Mouse (Mus musculus): ENCODE measurements around the gene Tomt. TPM values are rescaled to one million over a fixed set of nuclear protein-coding genes. Genes with fewer than 3 reads are reported as not detected.
"Not testable (repeated sequence)": the region's sequence is repeated elsewhere in the genome, so short reads cannot be mapped to it uniquely, and the experiment has no call there.

Gene Tomt
- polyA plus RNA-seq, 1 experiment from 2014 or later, result 0.23 TPM

- Histone ChIP-seq H3K27ac (peak overlapping the region; percentile 89), H3K4me1 (peaks cover 9% of the 10 kb centered on the region; the same call in 1 of the 2 replicates), H3K4me3 (peak overlapping the region; percentile 75), H3K36me3 (no peaks in the 10 kb centered on the region), H3K9ac (peak overlapping the region; percentile 65), H3K4me2 (peak overlapping the region; percentile 61), H3K27me3 (no peaks in the 10 kb centered on the region), H3K9me3 (no peaks in the 10 kb centered on the region)
- WGBS, result 4% methylated on average over 15 of the region's 15 CpGs
- 0 out of 2 replicates have a peak, but pooled peaks have one; percentile 4 for ATAC-seq (ENCODE audit: insufficient number of reproducible peaks, low FRiP score, low TSS enrichment, low read depth)
Observed at GRCm38 (mm10) chr7:101933300-101933699, 27.1 kb upstream of the Tomt start.

GRCm38 (mm10) chr7:101932551-101932950, 26.4 kb upstream of the Tomt start:
- Histone ChIP-seq H3K9me3 (no peaks in the 10 kb centered on the region), H3K9ac (no peak overlapping the region), H3K4me3 (peak overlapping the region; percentile 75; the same call in 1 of the 2 replicates), H3K27me3 (no peaks in the 10 kb centered on the region), H3K27ac (no peak overlapping the region), H3K4me2 (peak overlapping the region; percentile 61; the same call in 1 of the 2 replicates), H3K4me1 (peaks cover 9% of the 10 kb centered on the region; the same call in 1 of the 2 replicates), H3K36me3 (no peaks in the 10 kb centered on the region)
- WGBS, result 82% methylated on average over 1 of the region's 1 CpGs
- ATAC-seq (ENCODE audit: insufficient number of reproducible peaks, low FRiP score, low TSS enrichment, low read depth), result no peak

- WGBS, result 85% methylated on average over 3 of the region's 3 CpGs
- no peak overlapping the region for H3K4me2 ChIP-seq
- peaks cover 5% of the 10 kb centered on the region; the same call in 1 of the 2 replicates for H3K4me1 ChIP-seq
- H3K27me3 ChIP-seq, result no peaks in the 10 kb centered on the region
- H3K4me3 ChIP-seq, result no peak overlapping the region
- H3K9ac ChIP-seq, result no peak overlapping the region
- H3K27ac ChIP-seq, result no peak overlapping the region
- ATAC-seq (ENCODE audit: insufficient number of reproducible peaks, low FRiP score, low TSS enrichment, low read depth), result no peak
- no peaks in the 10 kb centered on the region for H3K36me3 ChIP-seq
- no peaks in the 10 kb centered on the region for H3K9me3 ChIP-seq
Observed at GRCm38 (mm10) chr7:101928093-101928492, 21.9 kb upstream of the Tomt start.

DNA sequence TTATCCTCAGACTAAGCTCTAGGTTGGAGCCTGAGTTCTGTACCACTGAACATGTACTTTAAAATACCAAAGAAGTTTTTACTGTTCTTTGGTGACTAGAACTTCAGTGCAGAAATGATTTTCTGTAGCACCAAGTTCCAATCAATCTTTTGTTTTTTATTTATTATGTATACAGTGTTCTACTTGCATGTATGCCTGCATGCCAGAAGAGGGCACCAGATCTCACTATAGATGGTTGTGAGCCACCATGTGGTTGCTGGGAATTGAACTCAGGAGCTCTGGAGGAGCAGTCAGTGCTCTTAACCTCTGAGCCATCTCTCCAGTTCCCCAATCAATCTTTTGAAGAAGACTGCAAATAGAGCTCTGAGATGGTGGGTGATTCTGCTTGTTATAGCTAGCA, 19.7 kb upstream of the Tomt start:
- not testable (repeated sequence) for H3K4me3 ChIP-seq; H3K9me3 ChIP-seq; H3K4me1 ChIP-seq; ATAC-seq (ENCODE audit: insufficient number of reproducible peaks, low FRiP score, low TSS enrichment, low read depth); H3K9ac ChIP-seq; H3K27me3 ChIP-seq; H3K4me2 ChIP-seq; H3K36me3 ChIP-seq; H3K27ac ChIP-seq

DNA sequence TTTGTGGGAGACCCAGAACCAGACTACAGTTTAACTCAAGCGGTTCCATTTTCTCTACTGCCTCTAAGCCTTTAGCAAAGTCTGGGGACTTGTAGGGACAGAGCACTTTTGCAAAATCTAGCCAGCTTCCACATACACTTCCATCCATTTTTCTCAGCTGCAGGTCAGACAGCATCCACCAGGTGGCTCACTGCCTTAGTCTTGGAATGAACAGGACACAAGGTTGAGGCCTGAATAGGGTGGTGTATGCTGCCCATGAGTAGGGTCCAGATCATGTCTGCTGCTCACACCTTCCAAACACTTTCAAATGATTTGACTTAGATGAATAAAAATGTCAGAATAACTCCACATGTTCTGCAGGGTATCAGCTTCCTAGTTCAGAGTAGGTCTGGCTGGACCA, 11.9 kb upstream of the Tomt start:
- Histone ChIP-seq H3K36me3 (peaks cover 20% of the 10 kb centered on the region), H3K9ac (no peak overlapping the region), H3K4me1 (no peaks in the 10 kb centered on the region), H3K9me3 (no peaks in the 10 kb centered on the region), H3K27me3 (no peaks in the 10 kb centered on the region), H3K4me2 (no peak overlapping the region), H3K27ac (no peak overlapping the region), H3K4me3 (no peak overlapping the region)
- peak; percentile 58; the same call in 1 of the 2 replicates for ATAC-seq (ENCODE audit: insufficient number of reproducible peaks, low FRiP score, low TSS enrichment, low read depth)
- 31% methylated on average over 1 of the region's 1 CpGs for WGBS

- peaks cover 60% of the 10 kb centered on the region for H3K36me3 ChIP-seq
- no peak overlapping the region for H3K9ac ChIP-seq
Observed at GRCm38 (mm10) chr7:101911982-101912381, 5.8 kb upstream of the Tomt start.

GRCm38 (mm10) chr7:101910138-101910537, 4.0 kb upstream of the Tomt start:
- Histone ChIP-seq H3K4me3 (no peak overlapping the region), H3K27ac (no peak overlapping the region), H3K9me3 (no peaks in the 10 kb centered on the region), H3K27me3 (no peaks in the 10 kb centered on the region), H3K4me1 (peaks cover 22% of the 10 kb centered on the region), H3K4me2 (no peak overlapping the region), H3K36me3 (peaks cover 60% of the 10 kb centered on the region), H3K9ac (no peak overlapping the region)
- no peak for ATAC-seq (ENCODE audit: insufficient number of reproducible peaks, low FRiP score, low TSS enrichment, low read depth)
- 72% methylated on average over 4 of the region's 4 CpGs for WGBS

More at GRCm38 (mm10) chr7:101911982-101912381, 5.8 kb upstream of the Tomt start:
- H3K4me3 ChIP-seq, result no peak overlapping the region
- H3K27ac ChIP-seq, result no peak overlapping the region
- no peaks in the 10 kb centered on the region for H3K27me3 ChIP-seq
- WGBS, result 67% methylated on average over 3 of the region's 3 CpGs
- H3K4me2 ChIP-seq, result no peak overlapping the region
- no peaks in the 10 kb centered on the region for H3K9me3 ChIP-seq
- peaks cover 12% of the 10 kb centered on the region for H3K4me1 ChIP-seq
- no peak for ATAC-seq (ENCODE audit: insufficient number of reproducible peaks, low FRiP score, low TSS enrichment, low read depth)

DNA sequence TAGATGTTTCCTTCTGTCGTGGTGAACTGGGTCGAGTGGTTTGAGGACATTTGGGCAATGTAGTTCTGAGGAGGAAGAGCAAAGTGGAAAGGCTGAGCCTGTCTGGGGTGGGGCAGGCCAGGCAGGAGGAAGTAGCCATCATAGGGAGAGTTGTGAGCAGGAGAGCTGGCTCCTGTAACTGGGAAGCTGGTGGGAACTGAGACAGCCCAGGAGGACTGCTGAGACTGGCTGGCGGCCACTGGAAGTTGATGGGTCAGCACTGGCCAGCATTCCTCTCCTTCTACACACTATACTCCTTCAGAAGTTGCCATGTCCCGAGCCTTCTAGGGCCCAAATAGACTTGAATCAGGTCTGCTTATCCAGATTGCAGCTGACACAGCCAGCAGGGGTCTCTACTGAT, 2.2 kb upstream of the Tomt start:
- Histone ChIP-seq H3K9me3 (no peaks in the 10 kb centered on the region), H3K27me3 (no peaks in the 10 kb centered on the region), H3K27ac (no peak overlapping the region), H3K4me1 (peaks cover 26% of the 10 kb centered on the region), H3K4me3 (no peak overlapping the region), H3K4me2 (no peak overlapping the region), H3K36me3 (peaks cover 43% of the 10 kb centered on the region), H3K9ac (no peak overlapping the region)
- WGBS, result 73% methylated on average over 4 of the region's 4 CpGs
- ATAC-seq (ENCODE audit: insufficient number of reproducible peaks, low FRiP score, low TSS enrichment, low read depth), result no peak

GRCm38 (mm10) chr7:101906696-101907095, 537 bp upstream of the Tomt start:
- peak overlapping the region; percentile 96 for H3K9ac ChIP-seq
- 55% methylated on average over 8 of the region's 8 CpGs for WGBS
- peak overlapping the region; percentile 98 for H3K27ac ChIP-seq
- H3K9me3 ChIP-seq, result no peaks in the 10 kb centered on the region
- peak overlapping the region; percentile 55 for H3K4me2 ChIP-seq
- ATAC-seq (ENCODE audit: insufficient number of reproducible peaks, low FRiP score, low TSS enrichment, low read depth), result no peak
- H3K4me1 ChIP-seq, result peaks cover 26% of the 10 kb centered on the region
- H3K4me3 ChIP-seq, result peak overlapping the region; percentile 89
- H3K36me3 ChIP-seq, result peaks cover 32% of the 10 kb centered on the region
- no peaks in the 10 kb centered on the region for H3K27me3 ChIP-seq

GRCm38 (mm10) chr7:101905561-101906286, 435 bp downstream of the Tomt start, which contains the start of gene Lamtor1:
Lamtor1 (plus strand) TSS chr7:101905904.
- under 1% methylated on average over 61 of the region's 61 CpGs for WGBS

DNA sequence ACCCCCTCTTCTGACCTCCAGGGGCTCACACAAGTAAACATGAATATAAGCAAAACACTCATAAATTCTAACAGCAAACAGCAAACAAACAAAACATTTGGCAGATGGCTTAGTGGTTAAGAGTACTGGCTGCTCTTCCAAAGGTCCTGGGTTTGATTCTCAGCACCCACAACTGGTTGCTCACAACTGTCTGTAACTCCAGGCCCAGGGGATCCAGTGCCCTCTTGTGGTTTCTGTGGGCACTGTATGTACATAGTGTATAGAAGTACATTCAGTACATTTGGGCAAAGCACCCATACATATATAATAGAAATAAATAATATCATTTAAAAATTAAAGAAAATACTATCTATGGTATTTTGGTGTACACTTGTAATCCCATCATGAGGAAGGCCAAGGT, 3.3 kb downstream of the Tomt start:
- no peak overlapping the region for H3K27ac ChIP-seq
- ATAC-seq (ENCODE audit: insufficient number of reproducible peaks, low FRiP score, low TSS enrichment, low read depth), result no peak
- H3K36me3 ChIP-seq, result peaks cover 14% of the 10 kb centered on the region; the same call in 1 of the 2 replicates
- H3K9ac ChIP-seq, result no peak overlapping the region
- no peak overlapping the region for H3K4me3 ChIP-seq
- H3K4me1 ChIP-seq, result peaks cover 17% of the 10 kb centered on the region
- H3K27me3 ChIP-seq, result no peaks in the 10 kb centered on the region
- H3K4me2 ChIP-seq, result no peak overlapping the region
- no peaks in the 10 kb centered on the region for H3K9me3 ChIP-seq

More at GRCm38 (mm10) chr7:101905561-101906286, 435 bp downstream of the Tomt start, which contains the start of gene Lamtor1:
- H3K36me3 ChIP-seq, result peaks cover 26% of the 10 kb centered on the region
- peak within 1 kb of the TSS; percentile 96 for H3K9ac ChIP-seq
- H3K27ac ChIP-seq, result peak within 1 kb of the TSS; percentile 98
- H3K4me2 ChIP-seq, result peak within 1 kb of the TSS; percentile 64
- no peaks in the 10 kb centered on the region for H3K27me3 ChIP-seq
- ATAC-seq (ENCODE audit: insufficient number of reproducible peaks, low FRiP score, low TSS enrichment, low read depth), result peak; percentile 98
- peak within 1 kb of the TSS; percentile 89 for H3K4me3 ChIP-seq
- no peaks in the 10 kb centered on the region for H3K9me3 ChIP-seq
- peaks cover 26% of the 10 kb centered on the region for H3K4me1 ChIP-seq

DNA sequence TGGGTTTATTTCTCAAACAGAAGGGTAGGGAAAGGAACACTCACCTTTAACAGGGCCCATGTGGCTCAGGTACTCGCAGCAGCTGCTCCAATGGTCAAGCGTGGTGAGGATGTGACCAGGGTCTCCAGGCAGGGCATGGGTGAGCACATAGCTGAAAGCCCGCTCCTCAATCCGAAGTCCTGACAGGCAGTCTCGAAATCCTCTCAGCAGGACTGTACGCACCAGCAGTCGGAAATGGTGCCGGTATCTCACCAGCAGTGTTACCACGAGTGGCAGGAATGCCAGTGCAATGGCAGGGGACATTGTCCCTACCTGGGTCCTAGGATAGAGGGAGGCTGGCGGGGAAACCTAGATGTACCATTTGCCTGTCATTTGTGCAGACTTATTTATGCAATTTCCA, 4.2 kb downstream of the Tomt start:
- Histone ChIP-seq H3K27ac (no peak overlapping the region), H3K4me3 (no peak overlapping the region), H3K9ac (no peak overlapping the region), H3K27me3 (no peaks in the 10 kb centered on the region), H3K4me2 (no peak overlapping the region), H3K4me1 (peaks cover 15% of the 10 kb centered on the region), H3K36me3 (peaks cover 14% of the 10 kb centered on the region; the same call in 1 of the 2 replicates), H3K9me3 (no peaks in the 10 kb centered on the region)
- WGBS, result 94% methylated on average over 10 of the region's 10 CpGs
- no peak for ATAC-seq (ENCODE audit: insufficient number of reproducible peaks, low FRiP score, low TSS enrichment, low read depth)

Measured in limb, embryonic 15.5 days (tissue).